Mouse (Mus musculus) lung, postnatal 36 days (tissue): Measurements from ENCODE around the gene Togaram1.

Experiments used
- DNase-seq: peaks from one replicate; pipeline ENCODE4 v3.0.0; 2022; ENCODE audit warnings: mixed read lengths

Togaram1 gene

GRCm38 (mm10) chr12:65058203-65058602 is 92.6 kb downstream of the Togaram1 start:
- DNase-seq: no peak

GRCm38 (mm10) chr12:65061082-65061481 is 95.5 kb downstream of the Togaram1 start:
- DNase-seq: no peak

GRCm38 (mm10) chr12:65065241-65065640 is 99.6 kb downstream of the Togaram1 start:
- no peak for DNase-seq

- DNase-seq: no peak
Measured at GRCm38 (mm10) chr12:65066234-65066633, 100.6 kb downstream of the Togaram1 start.

- no peak for DNase-seq
Measured at GRCm38 (mm10) chr12:65068409-65068808, 102.8 kb downstream of the Togaram1 start.
